Mouse (Mus musculus) gonadal fat pad, adult 2 months (tissue): ENCODE measurements around the gene 4932415D10Rik. TPM values are rescaled to one million over a fixed set of nuclear protein-coding genes. Genes with fewer than 3 reads are reported as not detected.

Experiments used
- DNase-seq: peaks from one replicate; pipeline ENCODE4 v3.0.0-alpha.2; 2012; ENCODE audit warnings: low read depth
- polyA plus RNA-seq: library from polyadenylated mRNA; depleted of rRNA; stranded (reverse); fragments of >200 nt; gene quantifications from 2 replicates; pipeline ENCODE4 v1.2.3, GENCODE M21; 2012; rRNA removed

Gene 4932415D10Rik
- 0.05 and 0.13 TPM in 2 replicates for polyA plus RNA-seq

- DNase-seq, result no peak
These were observed at the start of gene 4932415D10Rik for GRCm38 (mm10) chr10:82316482-82316881. TSS of gene 4932415D10Rik (minus strand) at chr10:82316582.

GRCm38 (mm10) chr10:82361911-82362310, 45.5 kb upstream of the 4932415D10Rik start:
- no peak for DNase-seq

- DNase-seq, result no peak
These were observed 39.0 kb upstream of the 4932415D10Rik start for GRCm38 (mm10) chr10:82355401-82355800.

- DNase-seq, result peak; percentile 34
These were observed 38.0 kb upstream of the 4932415D10Rik start, which contains the start of gene Gm4924 for GRCm38 (mm10) chr10:82354083-82355010. TSS of gene Gm4924 (plus strand) at chr10:82354255.

GRCm38 (mm10) chr10:82329826-82330225, 13.4 kb upstream of the 4932415D10Rik start:
- no peak for DNase-seq

- DNase-seq, result no peak
These were observed 3.8 kb upstream of the 4932415D10Rik start for GRCm38 (mm10) chr10:82320134-82320533.

GRCm38 (mm10) chr10:82296440-82296839, 19.9 kb downstream of the 4932415D10Rik start:
- DNase-seq, result no peak

GRCm38 (mm10) chr10:82257331-82257730, 59.1 kb downstream of the 4932415D10Rik start:
- DNase-seq, result no peak

GRCm38 (mm10) chr10:82245021-82245420, 71.4 kb downstream of the 4932415D10Rik start:
- no peak for DNase-seq

GRCm38 (mm10) chr10:82241401-82241788, 75.0 kb downstream of the 4932415D10Rik start:
- DNase-seq, result no peak

GRCm38 (mm10) chr10:82240742-82241400, 75.5 kb downstream of the 4932415D10Rik start, which contains the start of gene Zfp938:
TSS of gene Zfp938 (minus strand) at chr10:82241280.
- DNase-seq, result no peak

Other genes starting within 250 kb of the 4932415D10Rik start
- gene BC024063, start 233.2 kb downstream of the 4932415D10Rik start, polyA plus RNA-seq, result 0.14 and 0.19 TPM in 2 replicates
- gene AU041133, start 188.6 kb downstream of the 4932415D10Rik start, polyA plus RNA-seq, result 0.55 and 0.72 TPM in 2 replicates
- 2.4 and 2.8 TPM in 2 replicates for gene Zfp938, start 75.3 kb downstream of the 4932415D10Rik start, polyA plus RNA-seq
- 1.6 and 2.3 TPM in 2 replicates for gene Gm4924, start 37.7 kb upstream of the 4932415D10Rik start, polyA plus RNA-seq
- gene Gm1553, start 176.0 kb upstream of the 4932415D10Rik start, polyA plus RNA-seq, result not detected in 2 replicates